Mouse (Mus musculus) cortical plate, adult 2 months (tissue): Measurements from ENCODE around the gene Hectd3.

Source experiments
- CTCF ChIP-seq: fragments of 200-500 bp; IDR thresholded peaks from 2 replicates; pipeline ENCODE4 v1.5.1; 2011; ENCODE audit warnings: mild to moderate bottlenecking, control low read depth, low read length; ENCODE audit not compliant: insufficient read depth; ENCODE audit errors: extremely low read depth
- POLR2A ChIP-seq: fragments of 200-500 bp; IDR thresholded peaks from 2 replicates; pipeline ENCODE4 v1.6.1; 2011; ENCODE audit warnings: mild to moderate bottlenecking, low read length, control low read depth; ENCODE audit not compliant: insufficient read depth; ENCODE audit errors: extremely low read depth

DNA sequence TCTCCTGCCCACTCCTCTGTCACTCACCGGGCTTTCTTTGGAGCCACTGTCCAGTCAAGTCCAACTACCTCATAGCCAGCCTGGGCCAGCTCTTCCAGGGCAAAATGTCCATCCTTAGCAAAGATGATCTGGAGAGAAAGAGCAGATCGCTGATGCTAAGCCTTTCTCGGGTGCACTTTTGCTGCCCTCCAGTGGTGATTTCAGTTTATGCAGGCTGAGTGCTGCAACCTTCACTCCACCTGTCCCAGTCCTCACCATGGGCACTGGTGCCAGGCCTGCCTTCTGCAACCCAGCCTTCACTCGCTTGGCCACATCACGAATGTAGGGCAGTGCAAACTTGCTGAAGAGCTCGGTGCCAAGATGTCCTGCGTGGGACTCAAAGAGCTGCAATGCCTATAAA is 3.8 kb upstream of the Hectd3 start:
- no peak for TF ChIP-seq POLR2A
- TF ChIP-seq CTCF, result peak; percentile 93
